9 mouse cellular contexts compared by ENCODE assay signal in the genomic region with DNA sequence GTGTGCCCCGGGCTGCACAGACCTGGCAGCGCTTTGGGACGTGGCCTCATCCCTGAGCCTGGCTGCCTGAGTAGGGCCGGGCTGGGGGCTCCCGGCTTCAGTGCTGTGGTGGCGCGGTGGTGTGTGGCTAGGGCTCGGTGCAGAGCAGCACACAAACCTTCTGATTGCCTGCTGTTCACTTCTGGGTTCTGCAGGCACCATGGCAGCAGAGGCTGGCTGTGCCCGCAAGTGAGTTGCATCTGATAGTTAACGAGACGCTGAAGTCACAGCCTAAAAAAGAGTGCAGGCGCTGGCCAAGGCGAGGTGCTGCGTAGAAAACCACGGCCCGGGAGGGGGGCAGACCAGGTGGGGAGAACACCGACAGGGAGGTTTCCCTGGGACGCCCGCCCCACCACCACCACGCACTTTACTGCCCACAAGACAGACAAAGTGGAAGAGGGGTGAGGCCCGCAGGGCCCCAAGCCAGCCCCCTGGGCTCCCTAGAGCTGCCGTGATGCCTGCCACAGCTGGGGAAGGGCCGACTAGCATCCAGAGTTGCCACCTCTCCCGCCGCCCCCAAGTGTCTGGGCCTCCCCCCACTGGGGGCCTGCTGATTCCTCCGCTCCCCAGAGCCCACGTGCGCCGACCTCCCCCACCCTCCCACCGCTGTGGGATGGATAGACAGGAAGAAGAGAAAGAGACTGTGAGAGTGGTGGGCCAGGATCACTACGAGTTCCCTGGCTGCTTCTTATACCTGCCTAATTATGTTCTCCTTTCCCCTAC. TPM values are rescaled to one million over a fixed set of nuclear protein-coding genes. Genes with fewer than 3 reads are reported as not detected.
DNase-seq lines count a peak whose midpoint lies in the region; ATAC-seq and TF ChIP-seq lines count a peak whose summit lies in the region.
"Had no signal": no experiment of that assay in that cellular context is flagged by ENCODE, and none has a peak within 500 bp of the region (broad histone marks: within the 10 kb centered on the region; RNA-seq: fewer than 3 reads in every experiment).

No protein-coding gene starts in this region.

- H3K4me3 ChIP-seq in ES-E14 (ENCODE audit: insufficient read depth in 1 of 2, low read depth in 1 of 2, low read length in 2 of 2, poor library complexity in 1 of 2, severe bottlenecking in 1 of 2) = peak overlapping the region; percentile 4 to 49
- H3K4me3 ChIP-seq in hindbrain, embryonic 12.5 days = peak overlapping the region; percentile 28

- no peak overlapping the region for H3K27ac ChIP-seq in ES-E14 (ENCODE audit: insufficient read depth, low read depth, low read length, poor library complexity, severe bottlenecking)
- H3K27ac ChIP-seq in hindbrain, embryonic 12.5 days = no peak overlapping the region
- H3K27ac ChIP-seq: macrophage had no signal

- peak overlapping the region; percentile 40; the same call in 1 of the 2 replicates for H3K9ac ChIP-seq in ES-E14 (ENCODE audit: insufficient read depth, low read depth, low read length, poor library complexity, severe bottlenecking)
- peak overlapping the region; percentile 43 for H3K9ac ChIP-seq in hindbrain, embryonic 12.5 days

- H3K4me2 ChIP-seq in hindbrain, embryonic 12.5 days (replicated peaks) = peak overlapping the region; percentile 54

- ATAC-seq in hindbrain, embryonic 12.5 days (ENCODE audit: low FRiP score) = peak; percentile 52; the same call in 1 of the 2 replicates
- peak; percentile 91 for ATAC-seq in megakaryocyte-erythroid progenitor cell, adult 5-6 weeks (replicated peaks; ENCODE audit: low FRiP score, low TSS enrichment, poor library complexity, severe bottlenecking)

- 42% methylated on average over 31 of the region's 31 CpGs for WGBS in hindbrain, embryonic 12.5 days

- intact Hi-C loops in left cerebral cortex, postnatal 25 days (cut with DNase I) = no loop called here
- intact Hi-C loops in left cerebral cortex, postnatal 36 days (cut with DNase I) = no loop called here

- no peaks in the 10 kb centered on the region for H3K36me3 ChIP-seq in ES-E14 (ENCODE audit: control insufficient read depth, insufficient read depth, low read length, poor library complexity, severe bottlenecking)
- no peaks in the 10 kb centered on the region for H3K36me3 ChIP-seq in hindbrain, embryonic 12.5 days

- peaks cover 4% of the 10 kb centered on the region; the same call in 1 of the 2 replicates for H3K9me3 ChIP-seq in ES-E14 (ENCODE audit: control insufficient read depth, insufficient read depth, low read depth, low read length)
- H3K9me3 ChIP-seq in hindbrain, embryonic 12.5 days (replicated peaks) = peaks cover 5% of the 10 kb centered on the region; the same call in 1 of the 2 replicates

- DNase-seq in gastrocnemius, adult 18-20 months (ENCODE audit: low spot score) = peak; percentile 3
- DNase-seq in gastrocnemius, adult 8-10 months (ENCODE audit: low spot score in 2 of 2) = no peak
- DNase-seq in ES-E14 (ENCODE audit: low read depth, low spot score) = no peak
- no peak for DNase-seq in right cerebral cortex, postnatal 25 days
- DNase-seq in left cerebral cortex, postnatal 25 days (ENCODE audit: low spot score in 2 of 2) = no peak
- no peak for DNase-seq in left cerebral cortex, postnatal 36 days (ENCODE audit: low spot score in 2 of 2)

- H3K27me3 ChIP-seq in hindbrain, embryonic 12.5 days = no peaks in the 10 kb centered on the region

- in situ Hi-C loops in ES-E14 (cut with MboI; ENCODE audit: low sequenced_read_pairs in 2 of 2, unreplicated experiment in 2 of 2) = loop anchor here in 1 of 2 experiments (25.0 kb wide), 1 partner anchor 1346 kb away; no protein-coding TSS in a partner anchor

- H3K4me1 ChIP-seq in ES-E14 (ENCODE audit: control insufficient read depth in 2 of 2, insufficient read depth in 2 of 2, low read length in 2 of 2, poor library complexity in 1 of 2) = no peaks in the 10 kb centered on the region
- peaks cover 7% of the 10 kb centered on the region for H3K4me1 ChIP-seq in hindbrain, embryonic 12.5 days

TF ChIP-seq in ES-E14, 5 proteins besides CTCF, POLR2A, EP300 and RAD21:
- TF ChIP-seq CHD2 (IDR thresholded peaks at IDR 0.05; ENCODE audit: low read depth, low read length) (no peak), ZC3H11A (IDR thresholded peaks at IDR 0.05; ENCODE audit: borderline replicate concordance, low read depth, low read length) (no peak), ZNF384 (IDR thresholded peaks at IDR 0.05; ENCODE audit: low read depth, low read length) (no peak), HCFC1 (IDR thresholded peaks at IDR 0.05; ENCODE audit: borderline replicate concordance, insufficient read depth, low read length) (no peak), MAFK (IDR thresholded peaks at IDR 0.05; ENCODE audit: insufficient read depth, low read depth, low read length) (no peak)

RNA-seq across cellular contexts. Expression of a gene that starts 19.2 kb away (rescaled TPM):
- not detected for total RNA-seq in gastrocnemius, adult 18-20 months (2021)
- total RNA-seq in gastrocnemius, adult 8-10 months (2022) = not detected
- 0.74 and 1.1 TPM in 2 replicates for total RNA-seq in ES-E14 (2012; rRNA removed)
- polyA plus RNA-seq in hindbrain, embryonic 12.5 days (2016; fragmentation: Nextera tagmentation; extraction: Ambion mirVana) = 0.10 TPM in 1 of 2 replicates, not detected in the other
- not detected in 2 replicates for total RNA-seq in megakaryocyte-erythroid progenitor cell, adult 5-6 weeks (2014; fragmentation: Nextera tagmentation)
- total RNA-seq in megakaryocyte-erythroid progenitor cell, adult 5-6 weeks (2017) = not detected in 2 replicates
- not detected for total RNA-seq in left cerebral cortex, postnatal 25 days (2021)
- total RNA-seq in left cerebral cortex, postnatal 36 days (2021) = not detected
- polyA plus RNA-seq: macrophage had no signal

RNA-seq across cellular contexts. Expression of a gene that starts 27.8 kb away (rescaled TPM):
- total RNA-seq in gastrocnemius, adult 18-20 months (2021) = 10 to 100 TPM; 20.4 to 23.3 TPM
- total RNA-seq in gastrocnemius, adult 8-10 months (2022) = 10 to 100 TPM; 19.5 to 24.5 (median 20.8) TPM
- total RNA-seq in ES-E14 (2012; rRNA removed) = 2.9 and 3.8 TPM in 2 replicates
- 4.8 TPM in 2 replicates for polyA plus RNA-seq in hindbrain, embryonic 12.5 days (2016; fragmentation: Nextera tagmentation; extraction: Ambion mirVana)
- total RNA-seq in megakaryocyte-erythroid progenitor cell, adult 5-6 weeks (2014; fragmentation: Nextera tagmentation) = 29.9 and 31.2 TPM in 2 replicates
- total RNA-seq in megakaryocyte-erythroid progenitor cell, adult 5-6 weeks (2017) = 24.8 and 27.8 TPM in 2 replicates
- 10 to 100 TPM; 23.3 to 25.1 TPM for total RNA-seq in left cerebral cortex, postnatal 25 days (2021)
- 10 to 100 TPM; 24.4 to 30.5 TPM for total RNA-seq in left cerebral cortex, postnatal 36 days (2021)

RNA-seq across cellular contexts. Expression of a gene that starts 28.2 kb away (rescaled TPM):
- total RNA-seq in gastrocnemius, adult 18-20 months (2021) = 100 to 1,000 TPM; 120 to 140 TPM
- total RNA-seq in gastrocnemius, adult 8-10 months (2022) = 100 to 1,000 TPM; 124 to 144 (median 137) TPM
- 58.1 and 66.7 TPM in 2 replicates for total RNA-seq in ES-E14 (2012; rRNA removed)
- 186 and 191 TPM in 2 replicates for polyA plus RNA-seq in hindbrain, embryonic 12.5 days (2016; fragmentation: Nextera tagmentation; extraction: Ambion mirVana)
- total RNA-seq in megakaryocyte-erythroid progenitor cell, adult 5-6 weeks (2014; fragmentation: Nextera tagmentation) = 226 and 251 TPM in 2 replicates
- total RNA-seq in megakaryocyte-erythroid progenitor cell, adult 5-6 weeks (2017) = 263 and 514 TPM in 2 replicates
- total RNA-seq in left cerebral cortex, postnatal 25 days (2021) = 100 to 1,000 TPM in 1 of 2 experiments, 10 to 100 TPM in 1; 96.9 to 101 TPM
- 10 to 100 TPM; 90.6 to 96.9 TPM for total RNA-seq in left cerebral cortex, postnatal 36 days (2021)
